Mouse (Mus musculus): ENCODE data around the gene Abhd12b. TPM values are rescaled to one million over a fixed set of nuclear protein-coding genes. Genes with fewer than 3 reads are reported as not detected.
A peak's percentile ranks its signal among the peaks of the same experiment; 100 is the strongest.
"Not testable (repeated sequence)": the region's sequence is repeated elsewhere in the genome, so short reads cannot be mapped to it uniquely, and the experiment has no call there.

Gene Abhd12b
- total RNA-seq, 2 experiments from 2014 or later, result not detected

- no peak for DNase-seq
- intact Hi-C loops (cut with DNase I), result no loop called here
These were observed 16.3 kb upstream of the Abhd12b start for GRCm38 (mm10) chr12:70137626-70138025.

GRCm38 (mm10) chr12:70139871-70140270 lies 14.1 kb upstream of the Abhd12b start:
- intact Hi-C loops (cut with DNase I), result no loop called here
- no peak for DNase-seq

GRCm38 (mm10) chr12:70140542-70140941 lies 13.4 kb upstream of the Abhd12b start:
- intact Hi-C loops (cut with DNase I), result no loop called here
- no peak for DNase-seq

- no peak for DNase-seq
- intact Hi-C loops (cut with DNase I), result no loop called here
These were observed 12.9 kb upstream of the Abhd12b start for GRCm38 (mm10) chr12:70140993-70141576.

- intact Hi-C loops (cut with DNase I); DNase-seq: not testable (repeated sequence)
These were observed 9.8 kb upstream of the Abhd12b start for GRCm38 (mm10) chr12:70144106-70144587.

- DNase-seq, result peak; percentile 47
- intact Hi-C loops (cut with DNase I), result no loop called here
These were observed 9.1 kb upstream of the Abhd12b start for GRCm38 (mm10) chr12:70144637-70145448.

GRCm38 (mm10) chr12:70145586-70145985 lies 8.4 kb upstream of the Abhd12b start:
- intact Hi-C loops (cut with DNase I), result no loop called here
- DNase-seq, result no peak

- intact Hi-C loops (cut with DNase I), result no loop called here
- DNase-seq, result no peak
These were observed 5.8 kb upstream of the Abhd12b start for GRCm38 (mm10) chr12:70147986-70148630.

GRCm38 (mm10) chr12:70148631-70149265 lies 5.2 kb upstream of the Abhd12b start:
- intact Hi-C loops (cut with DNase I), result no loop called here

GRCm38 (mm10) chr12:70156222-70156621 lies 2.3 kb downstream of the Abhd12b start:
- intact Hi-C loops (cut with DNase I), result no loop called here
- DNase-seq, result peak; percentile 13

More at GRCm38 (mm10) chr12:70148631-70149265, 5.2 kb upstream of the Abhd12b start:
- DNase-seq, result peak; percentile 9

- intact Hi-C loops (cut with DNase I), result no loop called here
- no peak for DNase-seq
These were observed 3.5 kb downstream of the Abhd12b start for GRCm38 (mm10) chr12:70157292-70158066.

GRCm38 (mm10) chr12:70161057-70161456 lies 7.1 kb downstream of the Abhd12b start:
- intact Hi-C loops (cut with DNase I), result no loop called here
- DNase-seq, result no peak

- DNase-seq, result no peak
- intact Hi-C loops (cut with DNase I), result no loop called here
These were observed 10.8 kb downstream of the Abhd12b start for GRCm38 (mm10) chr12:70164741-70165140.

GRCm38 (mm10) chr12:70167950-70168349 lies 14.0 kb downstream of the Abhd12b start:
- DNase-seq, result no peak

GRCm38 (mm10) chr12:70169969-70170368 lies 16.0 kb downstream of the Abhd12b start:
- intact Hi-C loops (cut with DNase I), result no loop called here
- DNase-seq, result no peak

More at GRCm38 (mm10) chr12:70167950-70168349, 14.0 kb downstream of the Abhd12b start:
- intact Hi-C loops (cut with DNase I), result no loop called here

GRCm38 (mm10) chr12:70183507-70183906 lies 29.6 kb downstream of the Abhd12b start:
- intact Hi-C loops (cut with DNase I); DNase-seq: not testable (repeated sequence)

- DNase-seq, result peak; percentile 10
These were observed 30.3 kb downstream of the Abhd12b start for GRCm38 (mm10) chr12:70184173-70184783.

GRCm38 (mm10) chr12:70192267-70192727 lies 38.4 kb downstream of the Abhd12b start:
- DNase-seq, result peak; percentile 41
- intact Hi-C loops (cut with DNase I), result no loop called here

More at GRCm38 (mm10) chr12:70184173-70184783, 30.3 kb downstream of the Abhd12b start:
- intact Hi-C loops (cut with DNase I), result no loop called here

GRCm38 (mm10) chr12:70195426-70195825 lies 41.5 kb downstream of the Abhd12b start:
- intact Hi-C loops (cut with DNase I), result no loop called here

More at GRCm38 (mm10) chr12:70195426-70195825, 41.5 kb downstream of the Abhd12b start:
- no peak for DNase-seq

All from left cerebral cortex, postnatal 4 days (tissue).